Mouse (Mus musculus): Measurements from ENCODE around the gene Trit1.

DNA sequence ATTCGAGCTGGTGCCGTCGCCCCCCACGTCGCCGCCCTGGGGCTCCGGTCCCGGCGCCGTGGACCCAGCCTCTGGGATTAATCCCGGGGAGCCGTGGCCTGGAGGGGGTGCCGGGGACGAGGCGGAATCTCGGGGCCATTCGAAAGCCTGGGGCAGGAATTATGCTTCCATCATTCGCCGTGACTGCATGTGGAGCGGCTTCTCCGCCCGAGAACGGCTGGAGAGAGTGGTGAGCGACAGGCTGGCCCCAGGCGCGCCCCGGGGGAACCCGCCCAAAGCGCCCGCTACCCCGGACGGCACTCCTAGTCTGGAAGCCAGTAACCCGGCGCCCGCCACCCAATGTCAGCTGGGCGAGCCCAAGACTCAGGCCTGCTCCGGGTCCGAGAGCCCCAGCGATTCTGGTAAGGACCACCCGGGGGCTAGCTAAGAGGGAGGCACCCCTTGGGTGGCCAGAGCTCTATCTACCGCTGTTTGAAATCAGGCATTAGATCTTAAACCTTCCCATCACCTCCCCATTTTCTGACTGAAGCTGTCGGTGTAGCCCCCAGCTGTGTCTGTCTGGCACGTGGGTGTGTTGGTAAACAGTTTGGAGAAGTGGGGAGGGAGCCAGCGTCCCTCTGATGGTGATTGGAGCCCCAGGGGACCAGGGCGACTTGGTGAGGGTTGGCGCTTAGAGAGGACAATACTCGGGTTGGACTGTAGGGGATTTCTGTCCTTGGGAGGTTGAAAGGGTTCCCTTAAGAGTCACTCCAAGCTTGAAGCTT lies 19.6 kb upstream of the Trit1 start:
- TF ChIP-seq CTCF (IDR thresholded peaks at IDR 0.05; ENCODE audit: borderline replicate concordance, insufficient read depth, low read length): no peak
- TF ChIP-seq POLR2A (IDR thresholded peaks at IDR 0.05; ENCODE audit: low read depth, low read length): no peak

All from embryonic fibroblast, embryonic 13.5 days (primary cell).